Mouse (Mus musculus) urinary bladder, postnatal 4 days (tissue): ENCODE data around the gene Pnpla1.
"Not testable (repeated sequence)": the region's sequence is repeated elsewhere in the genome, so short reads cannot be mapped to it uniquely, and the experiment has no call there.

Source experiments
- DNase-seq, 2 experiments: peaks; one replicate each; pipeline ENCODE4 v3.0.0; 2021 to 2022; ENCODE audit warnings: low spot score in 2 of 2

The Pnpla1 gene

GRCm38 (mm10) chr17:28858205-28858604 is at the start of gene Pnpla1:
Gene Pnpla1 (plus strand): TSS chr17:28858411.
- no peak for DNase-seq

- no peak for DNase-seq
Measured at GRCm38 (mm10) chr17:28808714-28809113, 49.5 kb upstream of the Pnpla1 start.

GRCm38 (mm10) chr17:28809175-28809831 is 48.9 kb upstream of the Pnpla1 start:
- no peak for DNase-seq

GRCm38 (mm10) chr17:28812345-28812744 is 45.9 kb upstream of the Pnpla1 start:
- no peak for DNase-seq

GRCm38 (mm10) chr17:28814529-28815097 is 43.6 kb upstream of the Pnpla1 start:
- no peak for DNase-seq

- DNase-seq, result no peak
Measured at GRCm38 (mm10) chr17:28815384-28816004, 42.7 kb upstream of the Pnpla1 start.

- not testable (repeated sequence) for DNase-seq
Measured at GRCm38 (mm10) chr17:28816326-28816725, 41.9 kb upstream of the Pnpla1 start.

- no peak for DNase-seq
Measured at GRCm38 (mm10) chr17:28816875-28817811, 41.1 kb upstream of the Pnpla1 start.

GRCm38 (mm10) chr17:28820189-28820588 is 38.0 kb upstream of the Pnpla1 start:
- no peak for DNase-seq

- DNase-seq, result no peak
Measured at GRCm38 (mm10) chr17:28823004-28823745, 35.0 kb upstream of the Pnpla1 start.

- no peak for DNase-seq
Measured at GRCm38 (mm10) chr17:28823749-28824148, 34.5 kb upstream of the Pnpla1 start.

GRCm38 (mm10) chr17:28824896-28825295 is 33.3 kb upstream of the Pnpla1 start:
- DNase-seq, result no peak

- DNase-seq, result no peak
Measured at GRCm38 (mm10) chr17:28825359-28826041, 32.7 kb upstream of the Pnpla1 start.

GRCm38 (mm10) chr17:28827665-28828231 is 30.5 kb upstream of the Pnpla1 start:
- DNase-seq, result no peak

- DNase-seq, result no peak
Measured at GRCm38 (mm10) chr17:28829120-28829519, 29.1 kb upstream of the Pnpla1 start.

- no peak for DNase-seq
Measured at GRCm38 (mm10) chr17:28831065-28831464, 27.1 kb upstream of the Pnpla1 start.

- no peak for DNase-seq
Measured at GRCm38 (mm10) chr17:28832040-28832439, 26.2 kb upstream of the Pnpla1 start.

GRCm38 (mm10) chr17:28832875-28833274 is 25.3 kb upstream of the Pnpla1 start:
- DNase-seq, result no peak

GRCm38 (mm10) chr17:28834676-28835075 is 23.5 kb upstream of the Pnpla1 start:
- DNase-seq, result no peak

- no peak for DNase-seq
Measured at GRCm38 (mm10) chr17:28837840-28838239, 20.4 kb upstream of the Pnpla1 start.
